Mouse (Mus musculus): Measurements from ENCODE around the gene Eif1b.
"Not testable (repeated sequence)": the region's sequence is repeated elsewhere in the genome, so short reads cannot be mapped to it uniquely, and the experiment has no call there.

DNA sequence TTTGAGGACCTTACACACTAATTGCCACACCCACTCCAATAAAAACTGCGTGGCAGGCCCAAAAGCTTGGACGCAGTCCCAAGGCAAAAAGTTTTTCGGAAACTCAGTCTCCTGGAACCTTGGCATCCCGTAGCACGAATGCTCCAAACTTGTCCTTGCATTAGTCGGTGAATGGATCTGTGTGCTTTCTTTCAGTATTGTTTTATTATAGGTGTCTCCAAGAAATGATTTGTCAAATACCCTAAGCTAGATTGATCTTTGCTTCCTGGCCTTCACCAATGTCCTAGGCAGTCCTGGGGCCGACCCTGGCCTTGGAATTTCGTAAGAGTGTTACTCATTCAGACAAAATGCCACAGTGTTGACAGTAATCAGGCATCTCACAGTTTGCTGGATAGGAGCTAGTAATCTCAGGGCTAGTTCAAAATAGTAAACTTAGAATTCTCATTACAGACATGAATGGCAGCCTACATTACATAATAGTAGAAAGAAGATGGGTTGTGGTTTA, 41.5 kb downstream of the Eif1b start:
- not testable (repeated sequence) for TF ChIP-seq CTCF (IDR thresholded peaks at IDR 0.05; ENCODE audit: low read depth); EP300 (optimal IDR thresholded peaks at IDR 0.05)

Measured in stomach, postnatal 0 days (tissue).